Mouse (Mus musculus) limb, embryonic 14.5 days (tissue): ENCODE results near the gene Rwdd4a. TPM values are rescaled to one million over a fixed set of nuclear protein-coding genes. Genes with fewer than 3 reads are reported as not detected.
A peak's percentile ranks its signal among the peaks of the same experiment; 100 is the strongest.

Experiments
- ATAC-seq: fragments of 200-750 bp; cut with Nextera tagmentation; 2 replicates; pipeline ENCODE4 v1.8.0; 2017; ENCODE audit warnings: low read depth, moderate number of reproducible peaks, moderate TSS enrichment; ENCODE audit not compliant: low FRiP score
- DNase-seq: peaks from one replicate; pipeline ENCODE4 v3.0.0-alpha.2; 2015; ENCODE audit warnings: low spot score
- H3K27ac ChIP-seq: fragments of 300-500 bp; sonication (generic); replicated peaks from 2 replicates; pipeline ENCODE4 v1.5.1; 2014; ENCODE audit warnings: low read depth, mild to moderate bottlenecking, low read length, moderate library complexity, mixed read lengths
- H3K27me3 ChIP-seq: fragments of 300-500 bp; sonication (generic); 2 replicates; pipeline ENCODE4 v1.6.1; 2014; ENCODE audit warnings: low read length, mixed read lengths; ENCODE audit not compliant: control insufficient read depth, insufficient read depth
- H3K36me3 ChIP-seq: fragments of 300-500 bp; sonication (generic); 2 replicates; pipeline ENCODE4 v1.6.1; 2014; ENCODE audit warnings: mild to moderate bottlenecking, low read length, moderate library complexity, mixed read lengths; ENCODE audit not compliant: control insufficient read depth, insufficient read depth
- H3K4me1 ChIP-seq: fragments of 300-500 bp; sonication (generic); 2 replicates; pipeline ENCODE4 v1.6.1; 2014; ENCODE audit warnings: antibody characterized with exemption, low read length, mixed read lengths; ENCODE audit not compliant: control insufficient read depth, insufficient read depth
- H3K4me2 ChIP-seq: fragments of 300-500 bp; sonication (generic); replicated peaks from 2 replicates; pipeline ENCODE4 v1.6.1; 2014; ENCODE audit warnings: low read depth, mild to moderate bottlenecking, low read length, moderate library complexity; ENCODE audit not compliant: severe bottlenecking
- H3K4me3 ChIP-seq: fragments of 300-500 bp; sonication (generic); replicated peaks from 2 replicates; pipeline ENCODE4 v1.5.1; 2014; ENCODE audit warnings: low read length
- H3K9ac ChIP-seq: fragments of 300-500 bp; sonication (generic); 2 replicates; pipeline ENCODE4 v1.6.1; 2014; ENCODE audit warnings: mild to moderate bottlenecking, low read depth, low read length, moderate library complexity; ENCODE audit not compliant: severe bottlenecking
- H3K9me3 ChIP-seq: fragments of 300-500 bp; sonication (generic); 2 replicates; pipeline ENCODE4 v1.6.1; 2016; ENCODE audit warnings: low read length; ENCODE audit not compliant: control insufficient read depth
- POLR2A ChIP-seq: fragments of 200-500 bp; IDR thresholded peaks from 2 replicates; pipeline ENCODE4 v1.8.0; 2012; ENCODE audit warnings: inconsistent platforms, mild to moderate bottlenecking, moderate library complexity, borderline replicate concordance; ENCODE audit not compliant: insufficient read depth, insufficient read length; ENCODE audit errors: extremely low read depth
- WGBS: fragments of 180-500 bp; shearing (Covaris S2); extraction: QIAGEN DNeasy Blood & Tissue Kit; methylation state at CpG from one replicate; pipeline ENCODE4 v1.1.7; 2014; 5-methylcytosine and 5-hydroxymethylcytosine counted together
- microRNA-seq: library from miRNA; unstranded; fragments of <30 nt; microRNA quantifications from one replicate; pipeline ENCODE4, GENCODE M21; 2016
- polyA plus RNA-seq, 2 experiments: library from polyadenylated mRNA; depleted of rRNA in 1 of 2; stranded (reverse) in 1 of 2; unstranded in 1 of 2; fragments of >200 nt; fragmentation: Nextera tagmentation in 1 of 2; extraction: Ambion mirVana in 1 of 2; gene quantifications; 2 replicates each; pipeline versions ENCODE4 v1.2.1 to v1.2.3; 2012 to 2014

Gene Rwdd4a
- polyA plus RNA-seq, 2 experiments = 24.4 to 40.5 TPM

DNA sequence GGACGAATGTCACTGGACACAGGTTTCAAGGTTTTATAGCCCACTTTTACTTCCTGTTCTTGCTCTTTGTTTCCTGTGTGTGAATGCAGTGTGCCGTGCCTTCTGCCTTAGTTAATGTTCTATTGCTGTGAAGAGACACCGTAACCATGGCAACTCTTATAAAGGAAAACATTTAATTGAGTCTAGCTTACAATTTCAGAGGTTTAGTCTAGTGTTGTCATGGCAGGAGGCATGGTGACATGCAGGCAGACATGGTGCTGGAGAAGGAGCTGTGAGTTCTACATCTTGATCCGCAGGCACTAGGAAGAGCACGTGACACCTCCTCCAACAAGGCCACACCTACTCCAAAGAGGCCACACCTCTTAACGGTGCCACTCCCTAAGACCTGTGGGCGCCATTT lies 48.0 kb downstream of the Rwdd4a start:
- H3K4me1 ChIP-seq = no peaks in the 10 kb centered on the region
- DNase-seq = no peak
- TF ChIP-seq POLR2A = no peak
- H3K4me2 ChIP-seq = no peak overlapping the region
- ATAC-seq = no peak
- no peak overlapping the region for H3K9ac ChIP-seq
- WGBS = 76% methylated on average over 7 of the region's 7 CpGs
- no peaks in the 10 kb centered on the region for H3K9me3 ChIP-seq
- no peak overlapping the region for H3K27ac ChIP-seq
- no peak overlapping the region for H3K4me3 ChIP-seq
- H3K36me3 ChIP-seq = no peaks in the 10 kb centered on the region
- H3K27me3 ChIP-seq = no peaks in the 10 kb centered on the region

GRCm38 (mm10) chr8:47588616-47589015 lies 55.2 kb downstream of the Rwdd4a start:
- no peak for ATAC-seq
- WGBS = 93% methylated on average over 5 of the region's 5 CpGs
- TF ChIP-seq POLR2A = no peak

DNA sequence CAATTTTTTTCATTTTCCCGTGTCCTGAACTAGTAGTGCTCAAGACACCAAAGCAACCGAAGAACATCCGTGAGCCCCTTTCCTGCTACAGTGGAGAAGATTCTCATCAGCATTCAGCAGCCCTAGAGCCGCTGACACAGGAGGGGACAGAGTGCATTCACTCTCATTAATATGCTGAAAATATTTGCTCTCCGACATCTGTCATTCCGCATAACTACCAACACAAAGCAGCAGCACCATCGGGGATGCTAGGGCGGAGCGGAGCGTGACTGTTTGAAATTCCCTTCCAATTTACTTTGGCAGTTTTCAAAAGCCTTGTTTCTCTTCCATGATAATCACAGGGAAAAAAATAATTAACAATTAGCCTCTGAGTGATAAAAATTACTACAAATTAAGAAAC lies 56.9 kb downstream of the Rwdd4a start:
- WGBS = 91% methylated on average over 10 of the region's 10 CpGs
- no peak overlapping the region for H3K27ac ChIP-seq
- TF ChIP-seq POLR2A = no peak
- no peaks in the 10 kb centered on the region for H3K9me3 ChIP-seq
- no peaks in the 10 kb centered on the region for H3K4me1 ChIP-seq
- no peaks in the 10 kb centered on the region for H3K27me3 ChIP-seq
- DNase-seq (no peak), ATAC-seq (no peak)
- H3K4me2 ChIP-seq = no peak overlapping the region
- no peak overlapping the region for H3K4me3 ChIP-seq
- no peaks in the 10 kb centered on the region for H3K36me3 ChIP-seq
- no peak overlapping the region for H3K9ac ChIP-seq

More at GRCm38 (mm10) chr8:47588616-47589015, 55.2 kb downstream of the Rwdd4a start:
- DNase-seq = no peak
- Histone ChIP-seq H3K27ac (no peak overlapping the region), H3K9me3 (no peaks in the 10 kb centered on the region), H3K36me3 (no peaks in the 10 kb centered on the region), H3K4me2 (no peak overlapping the region), H3K4me1 (no peaks in the 10 kb centered on the region), H3K4me3 (no peak overlapping the region), H3K9ac (no peak overlapping the region), H3K27me3 (no peaks in the 10 kb centered on the region)

DNA sequence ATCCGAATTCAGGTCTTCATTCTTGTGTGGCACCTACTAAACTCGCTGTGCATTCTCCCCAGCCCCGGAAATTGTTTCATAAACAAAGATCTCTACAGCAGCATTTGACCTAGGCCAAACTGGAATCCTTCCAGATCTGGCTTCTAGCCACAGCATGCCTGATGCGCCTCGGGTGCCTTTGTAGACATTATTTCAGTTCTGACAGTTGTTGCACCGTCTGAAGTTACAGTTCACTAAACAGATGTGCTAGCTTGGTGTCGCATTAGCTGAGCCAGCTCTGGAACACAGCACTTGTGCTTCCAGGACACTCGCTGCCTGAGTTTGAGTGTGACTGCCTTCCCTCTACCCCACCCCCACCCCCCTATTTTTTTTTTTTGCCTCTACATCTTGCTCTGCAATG lies 67.2 kb downstream of the Rwdd4a start:
- ATAC-seq (peak; percentile 30; the same call in 1 of the 2 replicates), DNase-seq (peak; percentile 31)
- Histone ChIP-seq H3K27ac (no peak overlapping the region), H3K4me1 (no peaks in the 10 kb centered on the region), H3K27me3 (no peaks in the 10 kb centered on the region), H3K9ac (no peak overlapping the region), H3K4me3 (no peak overlapping the region), H3K4me2 (no peak overlapping the region), H3K36me3 (no peaks in the 10 kb centered on the region), H3K9me3 (no peaks in the 10 kb centered on the region)
- 70% methylated on average over 8 of the region's 8 CpGs for WGBS
- TF ChIP-seq POLR2A = no peak

Small RNA genes lying within 50 kb of the gene (microRNA-seq; reads per million reads assigned to microRNA genes)
- gene Gm27409 = not detected

Other genes starting within 250 kb of the Rwdd4a start
- 12.2 and 13.7 TPM in 2 replicates for gene Stox2, start 87.3 kb upstream of the Rwdd4a start, polyA plus RNA-seq (2012; rRNA removed)
- 17.1 and 20.9 TPM in 2 replicates for gene Stox2, start 87.3 kb upstream of the Rwdd4a start, polyA plus RNA-seq (2014; fragmentation: Nextera tagmentation; extraction: Ambion mirVana)
- gene Trappc11, start 194 bp upstream of the Rwdd4a start, polyA plus RNA-seq (2012; rRNA removed) = 31.3 and 31.6 TPM in 2 replicates
- 31.4 and 33.6 TPM in 2 replicates for gene Trappc11, start 194 bp upstream of the Rwdd4a start, polyA plus RNA-seq (2014; fragmentation: Nextera tagmentation; extraction: Ambion mirVana)
- 9.0 and 19.8 TPM in 2 replicates for gene Ing2, start 141.9 kb downstream of the Rwdd4a start, polyA plus RNA-seq (2012; rRNA removed)
- gene Ing2, start 141.9 kb downstream of the Rwdd4a start, polyA plus RNA-seq (2014; fragmentation: Nextera tagmentation; extraction: Ambion mirVana) = 12.1 and 13.2 TPM in 2 replicates
- 11.6 and 13.5 TPM in 2 replicates for gene Cdkn2aip, start 180.3 kb downstream of the Rwdd4a start, polyA plus RNA-seq (2012; rRNA removed)
- 22.3 and 25.9 TPM in 2 replicates for gene Cdkn2aip, start 180.3 kb downstream of the Rwdd4a start, polyA plus RNA-seq (2014; fragmentation: Nextera tagmentation; extraction: Ambion mirVana)